Mouse (Mus musculus): ENCODE data around the gene Bhlhe41. TPM values are rescaled to one million over a fixed set of nuclear protein-coding genes. Genes with fewer than 3 reads are reported as not detected.
A peak's percentile ranks its signal among the peaks of the same experiment; 100 is the strongest.

Bhlhe41 gene
- polyA plus RNA-seq, 1 experiment from 2014 or later, result 1.8 TPM

GRCm38 (mm10) chr6:145850789-145851188 is 14.6 kb downstream of the Bhlhe41 start:
- no peaks in the 10 kb centered on the region for H3K9me3 ChIP-seq

GRCm38 (mm10) chr6:145847661-145848060 is 17.7 kb downstream of the Bhlhe41 start:
- DNase-seq (ENCODE audit: low spot score), result no peak
- H3K27me3 ChIP-seq (replicated peaks; ENCODE audit: low read depth, poor library complexity, severe bottlenecking), result no peaks in the 10 kb centered on the region
- H3K36me3 ChIP-seq (replicated peaks), result no peaks in the 10 kb centered on the region
- H3K27ac ChIP-seq (replicated peaks), result no peak overlapping the region
- no peak overlapping the region for H3K4me3 ChIP-seq
- 92% methylated on average over 8 of the region's 8 CpGs for WGBS
- H3K9me3 ChIP-seq, result no peaks in the 10 kb centered on the region
- 0 out of 2 replicates have a peak, but pooled peaks cover 4% of the 10 kb centered on the region for H3K4me1 ChIP-seq

More at GRCm38 (mm10) chr6:145850789-145851188, 14.6 kb downstream of the Bhlhe41 start:
- H3K27ac ChIP-seq (replicated peaks), result no peak overlapping the region
- WGBS, result 59% methylated on average over 2 of the region's 2 CpGs
- no peak overlapping the region for H3K4me3 ChIP-seq
- 0 out of 2 replicates have a peak, but pooled peaks cover 4% of the 10 kb centered on the region for H3K27me3 ChIP-seq (replicated peaks; ENCODE audit: low read depth, poor library complexity, severe bottlenecking)
- H3K36me3 ChIP-seq (replicated peaks), result no peaks in the 10 kb centered on the region
- H3K4me1 ChIP-seq, result peaks cover 18% of the 10 kb centered on the region
- DNase-seq (ENCODE audit: low spot score), result no peak

GRCm38 (mm10) chr6:145846948-145847347 is 18.4 kb downstream of the Bhlhe41 start:
- 0 out of 2 replicates have a peak, but pooled peaks cover 4% of the 10 kb centered on the region for H3K4me1 ChIP-seq
- H3K9me3 ChIP-seq, result no peaks in the 10 kb centered on the region
- H3K27me3 ChIP-seq (replicated peaks; ENCODE audit: low read depth, poor library complexity, severe bottlenecking), result no peaks in the 10 kb centered on the region
- H3K4me3 ChIP-seq, result no peak overlapping the region
- H3K36me3 ChIP-seq (replicated peaks), result no peaks in the 10 kb centered on the region
- 87% methylated on average over 6 of the region's 6 CpGs for WGBS
- DNase-seq (ENCODE audit: low spot score), result no peak
- no peak overlapping the region for H3K27ac ChIP-seq (replicated peaks)

- H3K4me3 ChIP-seq, result no peak overlapping the region
- DNase-seq (ENCODE audit: low spot score), result no peak
Observed at GRCm38 (mm10) chr6:145846076-145846475, 19.3 kb downstream of the Bhlhe41 start.

GRCm38 (mm10) chr6:145845611-145846010 is 19.7 kb downstream of the Bhlhe41 start:
- H3K27me3 ChIP-seq (replicated peaks; ENCODE audit: low read depth, poor library complexity, severe bottlenecking), result no peaks in the 10 kb centered on the region
- no peak overlapping the region for H3K27ac ChIP-seq (replicated peaks)
- H3K36me3 ChIP-seq (replicated peaks), result no peaks in the 10 kb centered on the region
- H3K4me3 ChIP-seq, result no peak overlapping the region
- H3K9me3 ChIP-seq, result no peaks in the 10 kb centered on the region
- DNase-seq (ENCODE audit: low spot score), result no peak
- 83% methylated on average over 5 of the region's 5 CpGs for WGBS
- H3K4me1 ChIP-seq, result no peaks in the 10 kb centered on the region

More at GRCm38 (mm10) chr6:145846076-145846475, 19.3 kb downstream of the Bhlhe41 start:
- H3K27ac ChIP-seq (replicated peaks), result no peak overlapping the region
- no peaks in the 10 kb centered on the region for H3K27me3 ChIP-seq (replicated peaks; ENCODE audit: low read depth, poor library complexity, severe bottlenecking)
- no peaks in the 10 kb centered on the region for H3K9me3 ChIP-seq
- H3K36me3 ChIP-seq (replicated peaks), result no peaks in the 10 kb centered on the region
- H3K4me1 ChIP-seq, result 0 out of 2 replicates have a peak, but pooled peaks cover 4% of the 10 kb centered on the region
- 86% methylated on average over 1 of the region's 1 CpGs for WGBS

- Histone ChIP-seq H3K4me1 (peaks cover 15% of the 10 kb centered on the region), H3K27me3 (replicated peaks; ENCODE audit: low read depth, poor library complexity, severe bottlenecking) (no peaks in the 10 kb centered on the region), H3K36me3 (replicated peaks) (no peaks in the 10 kb centered on the region), H3K27ac (replicated peaks) (no peak overlapping the region), H3K9me3 (no peaks in the 10 kb centered on the region), H3K4me3 (no peak overlapping the region)
- 58% methylated on average over 6 of the region's 6 CpGs for WGBS
- no peak for DNase-seq (ENCODE audit: low spot score)
Observed at GRCm38 (mm10) chr6:145835359-145835758, 30.0 kb downstream of the Bhlhe41 start.

- 74% methylated on average over 8 of the region's 8 CpGs for WGBS
- Histone ChIP-seq H3K9me3 (no peaks in the 10 kb centered on the region), H3K4me1 (peaks cover 22% of the 10 kb centered on the region), H3K36me3 (replicated peaks) (no peaks in the 10 kb centered on the region), H3K27me3 (replicated peaks; ENCODE audit: low read depth, poor library complexity, severe bottlenecking) (no peaks in the 10 kb centered on the region), H3K4me3 (no peak overlapping the region), H3K27ac (replicated peaks) (no peak overlapping the region)
- DNase-seq (ENCODE audit: low spot score), result no peak
Observed at GRCm38 (mm10) chr6:145832927-145833326, 32.4 kb downstream of the Bhlhe41 start.

- WGBS, result 67% methylated on average over 9 of the region's 9 CpGs
- DNase-seq (ENCODE audit: low spot score), result peak; percentile 30
- H3K4me1 ChIP-seq, result peaks cover 18% of the 10 kb centered on the region
Observed at GRCm38 (mm10) chr6:145830617-145831016, 34.7 kb downstream of the Bhlhe41 start.

GRCm38 (mm10) chr6:145830117-145830516 is 35.2 kb downstream of the Bhlhe41 start:
- DNase-seq (ENCODE audit: low spot score), result peak; percentile 80
- Histone ChIP-seq H3K36me3 (replicated peaks) (no peaks in the 10 kb centered on the region), H3K27ac (replicated peaks) (no peak overlapping the region), H3K9me3 (peaks cover 3% of the 10 kb centered on the region; the same call in 1 of the 2 replicates), H3K4me1 (peaks cover 13% of the 10 kb centered on the region), H3K27me3 (replicated peaks; ENCODE audit: low read depth, poor library complexity, severe bottlenecking) (no peaks in the 10 kb centered on the region), H3K4me3 (no peak overlapping the region)
- 21% methylated on average over 8 of the region's 8 CpGs for WGBS

More at GRCm38 (mm10) chr6:145830617-145831016, 34.7 kb downstream of the Bhlhe41 start:
- H3K27ac ChIP-seq (replicated peaks), result no peak overlapping the region
- no peaks in the 10 kb centered on the region for H3K36me3 ChIP-seq (replicated peaks)
- no peaks in the 10 kb centered on the region; the same call in 1 of the 2 replicates for H3K9me3 ChIP-seq
- no peak overlapping the region for H3K4me3 ChIP-seq
- no peaks in the 10 kb centered on the region for H3K27me3 ChIP-seq (replicated peaks; ENCODE audit: low read depth, poor library complexity, severe bottlenecking)

GRCm38 (mm10) chr6:145829062-145829835 is 36.1 kb downstream of the Bhlhe41 start:
- H3K9me3 ChIP-seq, result peaks cover 3% of the 10 kb centered on the region; the same call in 1 of the 2 replicates
- no peaks in the 10 kb centered on the region for H3K36me3 ChIP-seq (replicated peaks)
- no peaks in the 10 kb centered on the region for H3K27me3 ChIP-seq (replicated peaks; ENCODE audit: low read depth, poor library complexity, severe bottlenecking)
- peaks cover 11% of the 10 kb centered on the region for H3K4me1 ChIP-seq
- no peak overlapping the region for H3K27ac ChIP-seq (replicated peaks)
- whole genome bisulfite sequencing, result 65% methylated on average over 16 of the region's 16 CpGs
- DNase-seq (ENCODE audit: low spot score), result no peak
- no peak overlapping the region for H3K4me3 ChIP-seq

GRCm38 (mm10) chr6:145826305-145826704 is 39.1 kb downstream of the Bhlhe41 start:
- Histone ChIP-seq H3K27me3 (replicated peaks; ENCODE audit: low read depth, poor library complexity, severe bottlenecking) (no peaks in the 10 kb centered on the region), H3K36me3 (replicated peaks) (no peaks in the 10 kb centered on the region), H3K4me1 (peaks cover 23% of the 10 kb centered on the region), H3K4me3 (no peak overlapping the region), H3K27ac (replicated peaks) (no peak overlapping the region), H3K9me3 (peaks cover 3% of the 10 kb centered on the region; the same call in 1 of the 2 replicates)
- WGBS, result 91% methylated on average over 4 of the region's 4 CpGs
- no peak for DNase-seq (ENCODE audit: low spot score)

- Histone ChIP-seq H3K27me3 (replicated peaks; ENCODE audit: low read depth, poor library complexity, severe bottlenecking) (no peaks in the 10 kb centered on the region), H3K27ac (replicated peaks) (0 out of 2 replicates have a peak overlapping the region, but pooled peaks have one; percentile 10), H3K36me3 (replicated peaks) (peaks cover 5% of the 10 kb centered on the region; the same call in 1 of the 2 replicates)
Observed at GRCm38 (mm10) chr6:145823588-145824234, 41.6 kb downstream of the Bhlhe41 start.

More at GRCm38 (mm10) chr6:145823588-145824234, 41.6 kb downstream of the Bhlhe41 start:
- Histone ChIP-seq H3K4me1 (peaks cover 11% of the 10 kb centered on the region), H3K9me3 (peaks cover 3% of the 10 kb centered on the region; the same call in 1 of the 2 replicates), H3K4me3 (no peak overlapping the region)
- 61% methylated on average over 5 of the region's 5 CpGs for WGBS
- peak; percentile 44 for DNase-seq (ENCODE audit: low spot score)
